In the genomic region with DNA sequence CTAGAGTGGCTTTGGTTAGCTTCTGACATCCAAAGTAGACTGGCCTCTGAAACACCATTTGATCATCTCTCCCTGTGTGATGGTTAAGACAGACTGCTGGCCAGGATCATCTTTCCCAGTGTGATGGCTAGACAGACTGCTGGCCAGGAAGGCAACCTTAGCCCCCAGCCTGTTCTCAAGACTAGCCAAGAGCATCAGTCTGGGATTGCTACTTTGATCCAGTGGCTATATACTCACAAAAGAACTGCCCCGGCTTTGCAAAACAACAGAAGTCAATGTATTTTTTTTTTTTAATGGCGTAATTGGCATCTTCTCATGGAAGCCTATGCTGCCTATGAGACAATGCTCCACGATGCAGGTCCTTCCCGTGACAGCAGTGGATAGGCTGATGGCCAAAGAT, we compare ENCODE assay signal across 30 mouse cellular contexts.
"Had no signal": no experiment of that assay in that cellular context is flagged by ENCODE, and none has a peak within 500 bp of the region (broad histone marks: within the 10 kb centered on the region; RNA-seq: fewer than 3 reads in every experiment).

No protein-coding gene starts in this region.

- H3K4me2 ChIP-seq: limb, embryonic 12.5 days; limb, embryonic 13.5 days; limb, embryonic 15.5 days; liver, embryonic 11.5 days; liver, embryonic 12.5 days; liver, embryonic 13.5 days; liver, embryonic 15.5 days; lung, embryonic 14.5 days; lung, embryonic 15.5 days; midbrain, embryonic 12.5 days; midbrain, embryonic 13.5 days; midbrain, embryonic 15.5 days; neural tube, embryonic 12.5 days had no signal

- H3K9me3 ChIP-seq: limb, embryonic 10.5 days; limb, embryonic 12.5 days; limb, embryonic 13.5 days; limb, embryonic 15.5 days; liver, embryonic 12.5 days; liver, embryonic 13.5 days; liver, embryonic 15.5 days; lung, embryonic 15.5 days; megakaryocyte, embryonic 14.5 days; midbrain, embryonic 10.5 days; midbrain, embryonic 12.5 days; midbrain, embryonic 13.5 days; midbrain, embryonic 15.5 days; neural tube, embryonic 12.5 days had no signal

- DNase-seq: left cerebral cortex, postnatal 4 days; liver; liver, embryonic 13.5 days; liver, postnatal 0 days; lung, adult 18-20 months; lung, adult 2 months; lung, embryonic 14.5 days; lung, postnatal 10 days; lung, postnatal 14 days; lung, postnatal 36 days; lung, postnatal 4 days had no signal

- H3K36me3 ChIP-seq: limb, embryonic 10.5 days; limb, embryonic 12.5 days; limb, embryonic 13.5 days; limb, embryonic 15.5 days; liver, embryonic 12.5 days; liver, embryonic 13.5 days; liver, embryonic 15.5 days; lung, embryonic 15.5 days; midbrain, embryonic 10.5 days; midbrain, embryonic 12.5 days; midbrain, embryonic 13.5 days; midbrain, embryonic 15.5 days; neural tube, embryonic 12.5 days had no signal

- H3K27me3 ChIP-seq: limb, embryonic 12.5 days; limb, embryonic 15.5 days; liver, embryonic 12.5 days; liver, embryonic 13.5 days; liver, embryonic 15.5 days; lung, embryonic 15.5 days; megakaryocyte, embryonic 14.5 days; midbrain, embryonic 12.5 days; midbrain, embryonic 13.5 days; midbrain, embryonic 15.5 days; neural tube, embryonic 12.5 days had no signal

- H3K9ac ChIP-seq: limb, embryonic 12.5 days; limb, embryonic 13.5 days; limb, embryonic 15.5 days; liver, embryonic 12.5 days; liver, embryonic 13.5 days; liver, embryonic 14.5 days; liver, embryonic 15.5 days; liver, postnatal 0 days; lung, embryonic 14.5 days; lung, embryonic 15.5 days; midbrain, embryonic 12.5 days; midbrain, embryonic 13.5 days; midbrain, embryonic 15.5 days; neural tube, embryonic 12.5 days had no signal

- H3K4me3 ChIP-seq: limb, embryonic 10.5 days; limb, embryonic 12.5 days; limb, embryonic 13.5 days; limb, embryonic 15.5 days; liver, embryonic 12.5 days; liver, embryonic 13.5 days; liver, embryonic 15.5 days; lung, embryonic 15.5 days; megakaryocyte, embryonic 14.5 days; midbrain, embryonic 10.5 days; midbrain, embryonic 12.5 days; midbrain, embryonic 13.5 days; midbrain, embryonic 15.5 days; myocyte; neural tube, embryonic 12.5 days had no signal

- ATAC-seq: liver, embryonic 12.5 days; liver, postnatal 0 days; lung, postnatal 0 days; midbrain, embryonic 13.5 days; midbrain, embryonic 15.5 days; midbrain, embryonic 16.5 days had no signal

- H3K27ac ChIP-seq: limb, embryonic 10.5 days; limb, embryonic 12.5 days; limb, embryonic 13.5 days; limb, embryonic 15.5 days; liver, embryonic 12.5 days; liver, embryonic 13.5 days; liver, embryonic 14.5 days; liver, embryonic 15.5 days; lung, embryonic 15.5 days; macrophage; midbrain, embryonic 10.5 days; midbrain, embryonic 15.5 days; neural tube, embryonic 12.5 days had no signal

- H3K4me1 ChIP-seq: limb, embryonic 12.5 days; limb, embryonic 13.5 days; limb, embryonic 15.5 days; liver, embryonic 12.5 days; liver, embryonic 13.5 days; liver, embryonic 15.5 days; megakaryocyte, embryonic 14.5 days; midbrain, embryonic 15.5 days had no signal
